Mouse (Mus musculus) lung, postnatal 25 days (tissue): ENCODE results near the gene Sac3d1.

Experiments used
- DNase-seq: peaks from one replicate; pipeline ENCODE4 v3.0.0; 2022; ENCODE audit warnings: low spot score

Sac3d1 gene

GRCm38 (mm10) chr19:6118677-6119185, 281 bp upstream of the Sac3d1 start:
- no peak for DNase-seq

GRCm38 (mm10) chr19:6117346-6117985, 984 bp downstream of the Sac3d1 start:
- DNase-seq = no peak

GRCm38 (mm10) chr19:6116113-6116850, 2.2 kb downstream of the Sac3d1 start:
- no peak for DNase-seq

- DNase-seq = no peak
Measured at GRCm38 (mm10) chr19:6113116-6113515, 5.3 kb downstream of the Sac3d1 start.

GRCm38 (mm10) chr19:6105586-6105985, 12.9 kb downstream of the Sac3d1 start, which contains the start of gene Naaladl1:
Naaladl1 (plus strand) TSS chr19:6105782.
- no peak for DNase-seq

- DNase-seq = no peak
Measured at GRCm38 (mm10) chr19:6104476-6104875, 14.0 kb downstream of the Sac3d1 start.

- DNase-seq = no peak
Measured at GRCm38 (mm10) chr19:6102169-6102853, 16.1 kb downstream of the Sac3d1 start.

GRCm38 (mm10) chr19:6101186-6101585, 17.3 kb downstream of the Sac3d1 start:
- no peak for DNase-seq

GRCm38 (mm10) chr19:6097847-6098246, 20.6 kb downstream of the Sac3d1 start:
- DNase-seq = no peak

GRCm38 (mm10) chr19:6094119-6094518, 24.3 kb downstream of the Sac3d1 start, which contains the start of gene AC131692.1:
AC131692.1 (plus strand) TSS chr19:6094419.
- DNase-seq = no peak

GRCm38 (mm10) chr19:6088841-6089240, 29.6 kb downstream of the Sac3d1 start:
- DNase-seq = no peak

- DNase-seq = peak; percentile 48
Measured at GRCm38 (mm10) chr19:6085417-6085879, 33.0 kb downstream of the Sac3d1 start.

GRCm38 (mm10) chr19:6084478-6085248, 33.8 kb downstream of the Sac3d1 start, which contains the start of the genes Zfpl1 and Cdca5:
Zfpl1 (minus strand) TSS chr19:6084956.
Cdca5 (plus strand) TSS chr19:6084983.
- DNase-seq = peak; percentile 97

- no peak for DNase-seq
Measured at GRCm38 (mm10) chr19:6082156-6082555, 36.3 kb downstream of the Sac3d1 start, which contains the start of gene Gm28374. Gm28374 (minus strand) TSS chr19:6082256.

GRCm38 (mm10) chr19:6079983-6080480, 38.4 kb downstream of the Sac3d1 start, which contains the start of gene Tmem262:
Tmem262 (plus strand) TSS chr19:6080033.
- no peak for DNase-seq

GRCm38 (mm10) chr19:6076564-6077393, 41.7 kb downstream of the Sac3d1 start, which contains the start of gene Vps51:
Vps51 (minus strand) TSS chr19:6077231.
- peak; percentile 90 for DNase-seq

- no peak for DNase-seq
Measured at GRCm38 (mm10) chr19:6073889-6074288, 44.6 kb downstream of the Sac3d1 start.

- DNase-seq = no peak
Measured at GRCm38 (mm10) chr19:6071261-6071660, 47.2 kb downstream of the Sac3d1 start.

GRCm38 (mm10) chr19:6070571-6071250, 47.7 kb downstream of the Sac3d1 start:
- DNase-seq = no peak

GRCm38 (mm10) chr19:6069851-6070250, 48.6 kb downstream of the Sac3d1 start:
- no peak for DNase-seq
